Comparison of ENCODE assay signal across 30 mouse cellular contexts in the genomic region with DNA sequence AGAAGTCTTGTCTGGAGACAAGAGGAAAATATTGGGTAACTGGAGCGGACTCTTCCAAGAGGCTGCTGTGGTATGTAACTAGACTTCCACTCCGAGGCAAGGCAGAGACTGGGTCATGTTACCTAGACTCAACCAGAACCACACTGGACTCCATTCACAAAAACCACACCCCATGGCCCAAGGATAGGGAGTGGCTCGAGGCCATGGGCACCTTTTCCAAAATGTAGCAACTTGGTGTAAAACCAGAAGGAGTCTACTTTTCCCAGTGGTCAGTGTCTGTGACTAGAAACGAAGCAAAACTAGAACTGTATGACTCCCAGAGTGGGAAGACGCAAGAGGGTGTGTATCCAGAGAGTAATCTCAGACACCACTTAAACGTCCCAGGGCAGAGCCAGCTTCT.
DNase-seq lines count a peak whose midpoint lies in the region; ATAC-seq and TF ChIP-seq lines count a peak whose summit lies in the region.
"Had no signal": no experiment of that assay in that cellular context is flagged by ENCODE, and none has a peak within 500 bp of the region (broad histone marks: within the 10 kb centered on the region; RNA-seq: fewer than 3 reads in every experiment).

No protein-coding gene starts in this region.

- H3K9me3 ChIP-seq in lung, postnatal 0 days (ENCODE audit: low read length) = no peaks in the 10 kb centered on the region
- no peaks in the 10 kb centered on the region for H3K9me3 ChIP-seq in limb, embryonic 10.5 days (replicated peaks)
- H3K9me3 ChIP-seq: embryonic facial prominence, embryonic 12.5 days; G1E; heart, embryonic 12.5 days; heart, embryonic 15.5 days had no signal

- peak; percentile 32 for ATAC-seq in lung, postnatal 0 days
- ATAC-seq: activated CD4-positive, CD25-positive, alpha-beta regulatory T cell, adult 4 months; forebrain, embryonic 14.5 days; forebrain, postnatal 0 days; hindbrain, postnatal 0 days; inflammation-experienced regulatory T-cells, adult 6 months had no signal

- WGBS in lung, postnatal 0 days = 73% methylated on average over 6 of the region's 6 CpGs
- 79% methylated on average over 6 of the region's 6 CpGs for WGBS in lung, adult 2 months
- WGBS in limb, embryonic 10.5 days = 89% methylated on average over 6 of the region's 6 CpGs

- DNase-seq in heart, adult 11 months = peak; percentile 91
- no peak for DNase-seq in heart, postnatal 14 days
- peak; percentile 34 for DNase-seq in lung, postnatal 0 days (ENCODE audit: low spot score)
- DNase-seq in lung, adult 2 months = no peak
- DNase-seq in ZHBTc4 (ENCODE audit: low read depth, low spot score) = peak; percentile 3
- no peak for DNase-seq in limb, embryonic 10.5 days (ENCODE audit: low spot score)
- DNase-seq in neural tube, embryonic 10.5 days (ENCODE audit: extremely low spot score, low spot score) = no peak
- no peak for DNase-seq in right cerebral cortex, adult 18-20 months
- DNase-seq: adrenal gland, adult 8-10 months; adrenal gland, postnatal 25 days; B cell, adult 2 months; cerebellum, adult 18-20 months; cerebellum, adult 9-10 months; cerebellum, postnatal 14 days; forebrain, postnatal 0 days; gastrocnemius, adult 2 months; gastrocnemius, postnatal 14 days; heart, adult 18-20 months; heart, postnatal 10 days; heart, postnatal 4 days had no signal

- no peak for TF ChIP-seq EP300 in lung, postnatal 0 days (IDR thresholded peaks at IDR 0.05)

- TF ChIP-seq CTCF in lung, postnatal 0 days (IDR thresholded peaks at IDR 0.05) = no peak
- TF ChIP-seq CTCF in lung, adult 2 months (IDR thresholded peaks at IDR 0.05; ENCODE audit: insufficient read depth, low read length) = no peak

- intact Hi-C loops in heart, postnatal 14 days (cut with DNase I) = no loop called here

- H3K9ac ChIP-seq in lung, postnatal 0 days (replicated peaks; ENCODE audit: low read depth) = no peak overlapping the region
- H3K9ac ChIP-seq: embryonic facial prominence, embryonic 12.5 days; forebrain, postnatal 0 days; heart, embryonic 12.5 days; heart, embryonic 15.5 days; hindbrain, embryonic 14.5 days had no signal

- peak overlapping the region; percentile 43 for H3K27ac ChIP-seq in lung, postnatal 0 days (ENCODE audit: low read length)
- peak overlapping the region; percentile 19; the same call in 1 of the 2 replicates for H3K27ac ChIP-seq in limb, embryonic 10.5 days
- H3K27ac ChIP-seq: embryonic facial prominence, embryonic 12.5 days; gastrocnemius, adult 2 months; heart, embryonic 15.5 days; hindbrain, embryonic 14.5 days; hindbrain, postnatal 0 days had no signal

- no peaks in the 10 kb centered on the region for H3K27me3 ChIP-seq in lung, postnatal 0 days (replicated peaks; ENCODE audit: insufficient read depth, low read length)
- H3K27me3 ChIP-seq in limb, embryonic 10.5 days (ENCODE audit: low read depth, poor library complexity, severe bottlenecking) = no peaks in the 10 kb centered on the region
- H3K27me3 ChIP-seq: CH12.LX; embryonic facial prominence, embryonic 12.5 days; heart, embryonic 12.5 days; heart, embryonic 15.5 days had no signal

- no peak overlapping the region for H3K4me3 ChIP-seq in lung, postnatal 0 days (ENCODE audit: low read depth, low read length)
- H3K4me3 ChIP-seq in lung, adult 2 months (replicated peaks; ENCODE audit: extremely low read depth, low read depth, low read length) = no peak overlapping the region
- no peak overlapping the region for H3K4me3 ChIP-seq in limb, embryonic 10.5 days
- H3K4me3 ChIP-seq: embryonic facial prominence, embryonic 12.5 days; gastrocnemius, adult 2 months; heart, embryonic 12.5 days; heart, embryonic 15.5 days had no signal

- no peak for TF ChIP-seq POLR2A in lung, adult 2 months (IDR thresholded peaks at IDR 0.05; ENCODE audit: borderline replicate concordance, extremely low read depth, low read depth, low read length)

- H3K4me2 ChIP-seq in lung, postnatal 0 days (replicated peaks; ENCODE audit: low read depth, low read length) = no peak overlapping the region
- H3K4me2 ChIP-seq: embryonic facial prominence, embryonic 12.5 days; heart, embryonic 12.5 days; heart, embryonic 15.5 days; hindbrain, embryonic 14.5 days had no signal

- no peaks in the 10 kb centered on the region for H3K4me1 ChIP-seq in lung, postnatal 0 days (ENCODE audit: insufficient read depth, low read depth, low read length)
- no peaks in the 10 kb centered on the region for H3K4me1 ChIP-seq in lung, adult 2 months (ENCODE audit: control insufficient read depth, insufficient read depth, low read length)
- H3K4me1 ChIP-seq in limb, embryonic 10.5 days = peaks cover 11% of the 10 kb centered on the region
- H3K4me1 ChIP-seq: heart, embryonic 12.5 days; heart, embryonic 15.5 days had no signal

- H3K36me3 ChIP-seq in lung, postnatal 0 days (ENCODE audit: insufficient read depth, low read length) = no peaks in the 10 kb centered on the region
- no peaks in the 10 kb centered on the region for H3K36me3 ChIP-seq in limb, embryonic 10.5 days
- H3K36me3 ChIP-seq: embryonic facial prominence, embryonic 12.5 days; G1E; heart, embryonic 12.5 days; heart, embryonic 15.5 days had no signal

Comparison
In these comparisons a context has a peak if more than half of its experiments do, and no peak if none do; other contexts are left out.
1. DNase-seq: peak in heart, adult 11 months (single experiment), lung, postnatal 0 days (single experiment) and ZHBTc4 (single experiment); none in heart, postnatal 14 days (0 of 2), lung, adult 2 months (single experiment), limb, embryonic 10.5 days (single experiment), neural tube, embryonic 10.5 days (single experiment) and right cerebral cortex, adult 18-20 months (single experiment).